ENCODE assay signal across 8 mouse cellular contexts in genomic region chr4:129877967-129878655, GRCm38 (mm10). TPM values are rescaled to one million over a fixed set of nuclear protein-coding genes. Genes with fewer than 3 reads are reported as not detected.
DNase-seq lines count a peak whose midpoint lies in the region; ATAC-seq and TF ChIP-seq lines count a peak whose summit lies in the region.

No protein-coding gene starts in this region.

- no peaks in the 10 kb centered on the region for H3K27me3 ChIP-seq in heart, embryonic 13.5 days (replicated peaks)
- H3K27me3 ChIP-seq in intestine, postnatal 0 days (replicated peaks; ENCODE audit: control insufficient read depth, insufficient read depth, low read length) = no peaks in the 10 kb centered on the region

- 67% methylated on average over 11 of the region's 11 CpGs for WGBS in heart, embryonic 13.5 days
- WGBS in intestine, postnatal 0 days = 55% methylated on average over 11 of the region's 11 CpGs

- H3K4me2 ChIP-seq in heart, embryonic 13.5 days = peak overlapping the region; percentile 67
- H3K4me2 ChIP-seq in intestine, postnatal 0 days (replicated peaks; ENCODE audit: low read depth) = peak overlapping the region; percentile 65

- no peak for ATAC-seq in heart, embryonic 13.5 days (ENCODE audit: extremely low read depth, insufficient number of reproducible peaks, low FRiP score, low TSS enrichment)
- ATAC-seq in intestine, postnatal 0 days = peak; percentile 69
- 0 out of 2 replicates have a peak, but pooled peaks have one; percentile 25 for ATAC-seq in megakaryocyte-erythroid progenitor cell, adult 5-6 weeks (replicated peaks; ENCODE audit: low FRiP score, low TSS enrichment, poor library complexity, severe bottlenecking)
- ATAC-seq in inflammation-experienced regulatory T-cells, adult 6 months = no peak

- peaks cover 54% of the 10 kb centered on the region for H3K4me1 ChIP-seq in heart, embryonic 13.5 days
- H3K4me1 ChIP-seq in bone marrow macrophage, adult 2 months (ENCODE audit: control insufficient read depth, insufficient read depth, low read length) = peaks cover 30% of the 10 kb centered on the region
- H3K4me1 ChIP-seq in intestine, postnatal 0 days (replicated peaks; ENCODE audit: control insufficient read depth, insufficient read depth, low read length) = peaks cover 12% of the 10 kb centered on the region; the same call in 1 of the 2 replicates

- H3K27ac ChIP-seq in heart, embryonic 13.5 days (replicated peaks) = peak overlapping the region; percentile 82
- peak overlapping the region; percentile 80 for H3K27ac ChIP-seq in bone marrow macrophage, adult 2 months (ENCODE audit: insufficient read depth, low read depth, low read length)
- peak overlapping the region; percentile 86 for H3K27ac ChIP-seq in intestine, postnatal 0 days (ENCODE audit: low read depth, low read length)

- no peak for DNase-seq in heart, adult 9 months (ENCODE audit: low spot score in 2 of 2)
- no peak for DNase-seq in left cerebral cortex, adult 11 months (ENCODE audit: low spot score)
- no peak for DNase-seq in right cerebral cortex, postnatal 14 days

- no peak for TF ChIP-seq CTCF in bone marrow macrophage, adult 2 months (IDR thresholded peaks at IDR 0.05; ENCODE audit: low read depth, low read length)
- TF ChIP-seq CTCF in intestine, postnatal 0 days (IDR thresholded peaks at IDR 0.05; ENCODE audit: low read depth) = no peak

- TF ChIP-seq POLR2A in bone marrow macrophage, adult 2 months (IDR thresholded peaks at IDR 0.05; ENCODE audit: borderline replicate concordance, low read depth, low read length) = no peak

- H3K4me3 ChIP-seq in heart, embryonic 13.5 days = peak overlapping the region; percentile 42
- H3K4me3 ChIP-seq in bone marrow macrophage, adult 2 months (ENCODE audit: insufficient read depth, low read length) = no peak overlapping the region
- H3K4me3 ChIP-seq in intestine, postnatal 0 days (ENCODE audit: low read depth, low read length) = peak overlapping the region; percentile 29

- H3K9me3 ChIP-seq in heart, embryonic 13.5 days = no peaks in the 10 kb centered on the region
- no peaks in the 10 kb centered on the region for H3K9me3 ChIP-seq in intestine, postnatal 0 days (ENCODE audit: control insufficient read depth)

- peak overlapping the region; percentile 76 for H3K9ac ChIP-seq in heart, embryonic 13.5 days
- peak overlapping the region; percentile 38; the same call in 1 of the 2 replicates for H3K9ac ChIP-seq in intestine, postnatal 0 days (ENCODE audit: low read depth, low read length)

- H3K36me3 ChIP-seq in heart, embryonic 13.5 days = no peaks in the 10 kb centered on the region
- H3K36me3 ChIP-seq in intestine, postnatal 0 days (ENCODE audit: control insufficient read depth, insufficient read depth) = no peaks in the 10 kb centered on the region

RNA-seq across cellular contexts. Expression of gene Spocd1, which starts 50.9 kb away (rescaled TPM):
- polyA plus RNA-seq in heart, embryonic 13.5 days (2015; fragmentation: Nextera tagmentation; extraction: Ambion mirVana) = 0.19 and 0.34 TPM in 2 replicates
- polyA plus RNA-seq in bone marrow macrophage, adult 2 months (2012; ENCODE audit: insufficient read depth, insufficient read length, missing spikeins) = not detected in 2 replicates
- not detected in 2 replicates for polyA plus RNA-seq in intestine, postnatal 0 days (2015; fragmentation: Nextera tagmentation; extraction: Ambion mirVana)
- not detected in 2 replicates for total RNA-seq in megakaryocyte-erythroid progenitor cell, adult 5-6 weeks (2014; fragmentation: Nextera tagmentation)
- not detected in 2 replicates for total RNA-seq in megakaryocyte-erythroid progenitor cell, adult 5-6 weeks (2017)
- polyA plus RNA-seq in inflammation-experienced regulatory T-cells, adult 6 months (2017; shearing (Covaris generic)) = not detected

Comparison
In these comparisons a context has a peak if more than half of its experiments do, and no peak if none do; other contexts are left out.
1. ATAC-seq: peak in intestine, postnatal 0 days (single experiment) and megakaryocyte-erythroid progenitor cell, adult 5-6 weeks (single experiment); none in heart, embryonic 13.5 days (single experiment) and inflammation-experienced regulatory T-cells, adult 6 months (single experiment).
2. Peak in every context shown above with its lines, with median percentiles within 50 percentile points of each other: H3K27ac ChIP-seq.